Mouse (Mus musculus) lung, postnatal 0 days (tissue): ENCODE measurements around the gene Jakmip3.

Source experiments
- CTCF ChIP-seq: IDR thresholded peaks from 2 replicates; pipeline ENCODE4 v1.5.1; 2016; ENCODE audit warnings: antibody characterized with exemption, mild to moderate bottlenecking
- EP300 ChIP-seq: IDR thresholded peaks from 2 replicates; pipeline ENCODE4 v1.6.1; 2016; ENCODE audit warnings: antibody characterized with exemption, mild to moderate bottlenecking, control low read depth

DNA sequence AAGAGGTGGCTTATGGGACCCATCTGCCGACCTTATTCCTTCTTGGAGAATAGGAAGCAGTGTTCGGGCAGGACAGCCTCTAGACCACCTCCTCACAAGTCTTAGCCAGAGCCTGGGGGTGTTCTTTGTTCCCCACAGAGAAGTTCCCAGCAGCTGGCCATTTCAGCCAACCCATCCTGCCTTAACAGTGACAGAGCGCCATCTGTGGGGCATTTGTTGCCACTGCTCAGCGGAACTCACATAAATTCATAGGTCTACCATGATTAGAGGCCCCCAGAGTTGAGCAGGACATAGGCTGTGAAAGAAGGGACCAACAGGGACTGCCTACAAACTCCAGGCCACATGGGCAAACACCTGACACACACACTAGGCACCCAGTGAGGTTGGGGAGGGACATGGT lies 122.9 kb downstream of the Jakmip3 start:
- peak; percentile 41 for TF ChIP-seq CTCF
- no peak for TF ChIP-seq EP300
